Mouse (Mus musculus) heart, postnatal 0 days (tissue): ENCODE measurements around the gene Fer.

Source experiments
- CTCF ChIP-seq: IDR thresholded peaks from 2 replicates; pipeline ENCODE4 v1.5.1; 2016; ENCODE audit warnings: antibody characterized with exemption, control low read depth, low read depth
- EP300 ChIP-seq: IDR thresholded peaks from 2 replicates; pipeline ENCODE4 v1.6.1; 2016; ENCODE audit warnings: antibody characterized with exemption, low read depth

DNA sequence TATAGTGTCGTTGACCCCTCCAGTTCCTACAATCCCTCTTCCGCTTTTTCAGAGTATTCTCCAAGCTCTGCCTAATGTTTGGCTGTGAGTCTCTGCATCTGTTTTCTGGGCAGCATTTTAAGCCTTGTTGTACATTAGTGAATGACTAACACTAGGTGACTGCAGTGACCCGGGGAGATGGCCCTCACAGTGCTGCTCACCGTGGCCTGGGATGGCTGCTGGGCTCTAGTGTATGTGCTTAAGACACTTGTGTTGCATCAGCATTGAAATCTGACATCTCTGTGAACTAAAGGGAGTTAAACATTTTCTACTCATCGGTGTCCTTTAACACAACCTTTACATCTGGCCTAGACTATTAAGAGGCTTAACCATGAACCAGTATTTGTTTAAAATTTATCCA lies 264.0 kb downstream of the Fer start:
- no peak for TF ChIP-seq CTCF
- no peak for TF ChIP-seq EP300
